Mouse (Mus musculus) CD8-positive naive resting alpha-beta T cell, adult 2 months (primary cell): ENCODE measurements around the gene Zpbp2.
A peak's percentile ranks its signal among the peaks of the same experiment; 100 is the strongest.

Source experiments
- DNase-seq, 2 experiments: peaks; one replicate each; pipeline ENCODE4 v3.0.0; 2022; ENCODE audit warnings: low read depth in 2 of 2, low spot score in 2 of 2

Zpbp2 gene

GRCm38 (mm10) chr11:98550975-98551828 is at the start of gene Zpbp2:
Gene Zpbp2 (plus strand): TSS chr11:98551097.
- peak; percentile 91 to 95 for DNase-seq

DNA sequence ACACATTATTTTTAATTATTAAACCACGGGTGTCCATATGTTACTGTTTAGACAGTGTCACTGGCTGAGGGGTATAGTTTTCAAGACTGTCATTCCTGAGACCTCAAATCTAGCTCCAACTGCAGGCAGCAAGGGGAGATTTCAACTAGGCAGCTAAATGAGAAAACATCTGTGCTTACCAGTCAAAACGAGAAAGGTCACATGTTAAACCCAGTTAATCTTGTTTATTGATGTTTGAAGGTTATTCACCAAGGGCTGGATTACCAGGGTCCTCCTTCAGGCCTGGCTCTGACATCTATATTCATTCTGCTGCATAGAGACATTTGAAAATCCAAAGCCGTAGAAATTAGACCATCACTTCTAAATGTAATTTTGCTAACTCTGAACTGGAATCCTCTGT is 46.0 kb upstream of the Zpbp2 start:
- DNase-seq: no peak

DNA sequence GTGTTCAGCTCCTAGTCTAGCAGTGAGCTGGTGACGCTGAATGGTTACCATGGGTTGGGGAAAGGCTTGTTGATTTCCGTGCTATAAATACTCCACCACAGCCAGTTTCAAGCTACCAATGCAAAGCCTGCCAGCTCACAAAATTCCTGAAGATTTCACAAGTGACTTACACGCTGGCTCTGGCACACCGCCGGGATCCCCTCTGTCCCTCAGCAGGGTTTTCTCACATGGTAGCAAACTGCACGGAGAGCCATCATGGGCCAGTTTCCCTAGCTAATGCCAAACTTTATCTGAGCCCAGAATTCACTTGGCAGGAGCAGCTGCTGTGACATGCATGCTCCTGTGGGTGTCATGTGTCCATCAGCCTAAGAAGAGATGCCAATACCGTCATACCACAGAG is 41.5 kb upstream of the Zpbp2 start:
- no peak for DNase-seq

DNA sequence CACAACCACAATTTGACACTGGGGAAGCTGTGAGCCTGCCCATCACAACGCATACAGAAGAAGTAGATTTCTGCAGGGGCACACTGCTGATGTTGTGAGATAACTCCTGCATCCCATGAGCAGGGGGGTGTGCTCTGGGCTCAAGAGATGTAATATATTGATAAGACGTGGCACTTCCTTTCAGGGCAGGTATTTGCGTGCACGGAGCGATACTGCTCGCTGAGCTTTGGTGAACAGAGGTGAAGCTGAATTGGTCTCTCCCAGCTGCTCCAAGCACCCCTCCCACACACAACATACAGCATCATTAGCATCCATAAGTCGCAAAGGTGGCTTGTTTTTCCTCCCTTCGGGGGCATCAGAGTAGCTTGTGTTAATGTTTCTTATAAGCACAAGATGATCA is 40.8 kb upstream of the Zpbp2 start:
- no peak for DNase-seq

GRCm38 (mm10) chr11:98512881-98513280 is 38.0 kb upstream of the Zpbp2 start:
- peak in 1 of 2 experiments; percentile 38 for DNase-seq

DNA sequence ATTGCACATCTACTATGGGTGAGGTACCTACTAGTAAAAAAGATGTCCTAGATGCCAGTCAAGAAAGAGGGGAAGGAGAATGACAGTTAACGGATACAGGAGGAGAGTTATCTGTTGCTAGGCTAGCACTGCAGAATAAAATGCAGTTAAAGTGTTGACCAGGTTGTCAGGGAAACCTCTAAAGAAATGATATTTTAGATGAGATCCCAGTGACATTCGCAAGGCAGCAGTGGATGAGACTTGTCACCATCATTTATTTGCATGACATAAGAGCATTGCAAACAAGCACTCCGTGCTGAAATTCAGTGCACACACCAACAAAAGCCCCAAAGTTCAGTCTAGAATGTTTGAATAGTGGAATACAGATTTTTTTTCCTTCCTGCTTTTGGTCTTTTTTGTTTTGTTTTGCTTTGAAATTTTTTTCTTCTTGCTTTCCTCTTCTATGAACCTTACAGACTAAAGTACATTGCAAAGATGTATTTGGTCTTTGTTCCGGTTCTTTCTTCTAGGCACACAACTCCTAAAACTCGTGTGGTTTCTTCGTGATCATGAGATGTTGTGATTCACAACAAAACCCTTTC is 37.5 kb upstream of the Zpbp2 start:
- no peak for DNase-seq

- DNase-seq: no peak
Measured at GRCm38 (mm10) chr11:98520468-98520867, 30.4 kb upstream of the Zpbp2 start.

GRCm38 (mm10) chr11:98525140-98525539 is 25.8 kb upstream of the Zpbp2 start:
- DNase-seq: no peak

DNA sequence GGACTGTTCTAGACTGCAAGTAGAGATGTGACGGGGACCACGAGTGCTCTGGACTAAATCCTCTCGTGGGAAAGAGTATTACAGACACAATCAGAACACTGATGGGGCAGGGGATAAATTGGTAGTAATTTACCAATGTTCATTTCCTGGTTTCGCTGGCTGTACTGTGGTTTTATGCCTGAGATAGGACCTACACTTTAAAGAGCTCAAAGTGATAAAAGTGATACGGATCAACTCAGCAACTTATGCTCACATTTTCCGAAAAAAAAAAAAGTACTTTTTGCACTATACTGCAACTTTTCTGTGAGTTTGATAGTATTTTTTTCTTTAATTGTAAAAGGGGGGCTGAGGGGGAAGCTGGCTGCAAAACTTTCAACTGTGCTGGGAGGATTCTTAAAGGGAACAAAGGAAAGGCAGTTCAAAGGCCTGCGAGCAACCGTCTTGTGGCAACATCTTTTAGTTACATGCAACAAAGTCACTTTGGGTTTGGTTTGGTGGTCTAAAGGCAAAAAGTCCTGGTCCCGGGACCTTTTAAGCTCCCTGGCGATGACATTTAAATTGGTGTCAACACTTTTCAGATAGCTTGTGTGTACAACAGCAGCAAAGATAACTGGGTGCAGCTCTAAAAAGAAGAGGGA is 24.0 kb upstream of the Zpbp2 start:
- peak in 1 of 2 experiments; percentile 39 for DNase-seq

GRCm38 (mm10) chr11:98537480-98538034 is 13.3 kb upstream of the Zpbp2 start:
- DNase-seq: no peak

DNA sequence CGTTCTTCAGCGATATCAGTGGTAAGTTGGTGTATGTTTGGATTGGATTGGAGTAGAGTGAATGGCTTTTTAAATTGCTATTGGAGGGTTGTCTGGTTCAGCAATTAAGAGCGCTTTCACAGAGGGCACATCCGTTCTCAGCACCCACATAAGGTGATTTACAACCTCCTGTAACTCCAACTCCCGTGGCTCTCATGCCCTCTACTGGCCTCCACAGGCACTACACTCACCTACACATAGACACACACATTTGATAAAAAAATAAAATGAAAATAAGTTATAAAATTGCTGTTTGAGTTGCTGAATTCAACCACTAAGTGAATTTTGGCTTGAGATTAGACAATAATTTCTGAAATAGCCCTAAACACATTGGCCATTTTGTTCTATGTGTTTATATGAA is 10.6 kb upstream of the Zpbp2 start:
- peak; percentile 27 to 42 for DNase-seq

- DNase-seq: no peak
Measured at GRCm38 (mm10) chr11:98542553-98542952, 8.3 kb upstream of the Zpbp2 start.

DNA sequence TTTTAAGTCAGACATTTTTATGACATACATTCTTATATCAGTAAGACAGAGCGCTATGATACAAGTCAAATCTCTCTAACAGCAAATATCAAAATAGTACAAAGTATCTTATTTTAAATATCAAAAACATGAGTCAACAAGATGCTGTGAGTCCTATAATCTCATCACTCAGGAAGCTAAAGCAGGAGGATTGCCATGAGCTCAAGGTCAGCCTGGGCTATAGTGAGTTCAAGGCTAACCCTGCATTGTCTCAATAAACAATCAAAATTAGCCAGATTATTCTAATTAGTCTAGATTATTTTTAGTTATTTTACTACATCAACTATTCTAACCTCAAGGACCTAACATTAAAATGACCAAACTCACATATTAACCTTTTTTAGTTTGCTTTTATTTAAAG is 7.5 kb upstream of the Zpbp2 start:
- DNase-seq: no peak

GRCm38 (mm10) chr11:98544890-98545677 is 5.8 kb upstream of the Zpbp2 start:
- DNase-seq: no peak

DNA sequence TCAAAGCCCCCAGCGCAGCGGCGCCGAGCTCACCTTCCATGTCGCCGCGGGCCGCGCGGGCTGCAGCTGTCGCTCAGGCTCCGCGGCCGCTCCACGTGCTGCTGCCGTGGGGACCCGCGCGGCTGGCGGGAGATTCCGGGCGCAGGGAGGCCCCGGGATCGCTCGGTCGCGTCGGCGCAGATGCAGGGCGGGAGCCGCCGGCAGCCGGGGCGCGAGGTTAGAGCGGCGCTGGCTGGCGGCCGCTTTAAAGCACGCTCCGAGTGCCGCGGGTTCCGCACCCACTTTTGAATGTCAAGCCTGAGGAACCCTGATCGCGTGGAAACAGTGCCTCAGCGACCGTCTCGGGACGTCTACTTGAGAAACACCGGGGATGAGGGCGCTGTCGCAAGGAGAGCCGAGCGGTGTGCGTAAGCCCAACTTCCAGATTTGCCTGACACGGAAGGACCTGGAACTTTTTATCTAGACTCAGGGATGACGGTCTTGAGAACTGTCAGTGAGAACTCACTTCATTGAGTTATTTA is 5.1 kb upstream of the Zpbp2 start, which contains the start of gene Ikzf3:
Gene Ikzf3, minus strand, starts transcription at position 321 of the 521 bp plus-strand sequence.
- peak; percentile 59 to 62 for DNase-seq

DNA sequence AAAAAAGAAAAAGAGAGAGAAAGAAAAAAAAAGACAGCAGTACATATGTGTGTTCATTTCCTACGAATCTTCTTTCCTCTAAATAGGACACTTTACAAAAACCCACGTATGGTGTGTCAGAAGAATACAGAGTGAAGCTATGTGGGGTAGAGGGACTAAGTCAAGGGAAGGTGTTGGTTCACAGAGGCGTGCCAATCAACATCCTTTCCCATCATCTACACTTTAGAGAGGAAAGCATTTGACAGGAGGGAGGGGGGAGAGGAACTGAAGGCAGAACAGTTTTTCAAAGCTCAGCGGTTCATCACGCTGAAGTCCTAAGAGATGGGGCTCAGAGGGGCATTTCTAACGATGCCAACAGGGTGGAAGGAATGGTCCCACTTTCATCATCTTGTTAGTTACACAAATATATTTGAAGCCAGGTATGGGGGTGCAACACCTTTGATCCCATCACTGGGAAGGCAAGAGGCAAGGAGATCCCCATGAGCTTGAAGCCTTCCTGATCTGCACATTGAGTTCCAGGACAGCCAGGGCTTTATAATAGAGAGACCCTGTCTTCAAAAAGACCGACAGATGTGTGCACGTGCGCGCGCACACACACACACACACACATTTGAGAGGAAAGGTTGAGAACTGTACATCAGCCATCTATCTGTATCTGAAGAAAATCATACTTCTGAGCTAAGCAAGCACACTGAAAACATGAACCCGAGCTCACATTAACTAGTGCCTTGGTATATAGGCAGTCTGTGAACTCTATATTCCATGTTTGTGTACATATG is 4.2 kb upstream of the Zpbp2 start:
- peak; percentile 11 to 35 for DNase-seq

DNA sequence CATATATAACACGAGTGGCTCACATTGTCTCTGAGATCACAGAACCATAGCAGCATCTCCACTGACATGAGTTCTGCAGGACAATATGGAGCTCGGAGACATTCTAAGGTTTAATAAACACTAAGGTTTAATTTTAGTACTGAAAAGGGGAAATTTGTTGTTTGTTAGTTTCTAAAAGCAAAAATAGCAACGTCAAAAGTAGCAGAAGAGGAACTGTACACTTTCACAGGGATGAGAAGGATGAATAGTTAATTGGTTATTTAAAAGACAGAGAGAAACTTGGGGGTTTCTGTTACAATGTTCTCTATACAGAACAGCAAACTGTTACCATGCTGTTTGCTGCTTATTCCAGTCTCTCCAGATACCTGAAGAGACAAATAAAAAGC is 3.6 kb upstream of the Zpbp2 start:
- DNase-seq: no peak

DNA sequence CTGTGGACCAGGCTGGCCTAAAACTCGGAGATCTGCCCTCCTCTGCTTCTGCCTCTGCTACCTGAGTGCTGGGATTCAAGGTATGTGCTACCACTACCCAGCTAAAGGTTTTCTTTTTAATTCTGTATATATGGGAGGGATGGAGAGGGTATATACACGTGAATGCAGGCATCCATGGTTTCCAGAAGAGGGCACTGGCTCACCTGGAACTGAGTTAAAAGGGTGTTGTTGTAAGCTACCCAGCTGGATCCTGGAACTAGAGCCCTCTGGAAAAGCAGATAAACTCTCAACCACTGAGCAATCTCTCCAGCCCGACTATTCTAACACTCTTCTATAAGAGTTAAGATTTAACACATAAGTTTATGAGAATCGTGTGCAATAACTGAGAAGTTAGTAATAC is 1.5 kb upstream of the Zpbp2 start:
- DNase-seq: no peak

DNA sequence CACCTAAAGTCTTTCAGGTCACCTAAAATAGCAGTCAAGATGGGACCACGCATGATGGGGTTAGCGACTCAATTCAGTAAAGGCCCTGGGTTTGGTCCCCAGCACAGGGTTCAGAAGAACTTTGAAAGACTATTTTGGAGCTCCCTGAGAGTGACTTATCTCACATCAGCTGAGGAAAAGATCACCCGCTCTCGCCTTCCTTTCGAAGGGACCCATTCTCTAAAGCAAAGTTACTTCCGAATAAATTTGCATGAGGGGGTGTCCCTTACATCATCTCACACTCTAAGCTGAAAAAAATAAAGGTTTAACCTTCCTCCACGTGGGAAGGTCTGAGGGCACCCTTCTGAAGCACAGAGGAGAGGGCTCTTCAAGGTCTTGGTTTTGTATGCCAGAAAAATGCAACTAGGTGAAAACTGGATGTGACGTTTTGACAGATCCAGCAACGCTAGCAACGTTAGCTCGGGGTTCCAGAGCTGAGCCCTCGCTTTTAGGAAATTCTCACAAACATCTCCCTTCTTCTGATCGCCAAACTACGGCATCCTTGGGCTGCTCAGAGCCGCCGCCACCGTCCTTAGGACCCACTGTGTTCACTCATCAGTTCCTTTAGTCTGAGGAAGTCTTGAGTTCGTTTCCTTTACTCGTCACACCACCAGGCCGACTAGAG is 454 bp upstream of the Zpbp2 start:
- DNase-seq: peak; percentile 53 to 66
